Mouse (Mus musculus): Measurements from ENCODE around the gene Dus3l. TPM values are rescaled to one million over a fixed set of nuclear protein-coding genes. Genes with fewer than 3 reads are reported as not detected.

Dus3l gene
- polyA plus RNA-seq, 1 experiment from 2014 or later: 37.3 TPM

GRCm38 (mm10) chr17:56729656-56730055, 34.9 kb upstream of the Dus3l start:
- DNase-seq (ENCODE audit: low spot score) (no peak), ATAC-seq (replicated peaks; ENCODE audit: low FRiP score, low read depth) (no peak)
- WGBS: 71% methylated on average over 2 of the region's 2 CpGs
- no peak overlapping the region for H3K4me2 ChIP-seq (ENCODE audit: low read length)
- peaks cover 14% of the 10 kb centered on the region; the same call in 1 of the 2 replicates for H3K4me1 ChIP-seq (replicated peaks; ENCODE audit: insufficient read depth, low read length)
- no peak for TF ChIP-seq CTCF (IDR thresholded peaks at IDR 0.05; ENCODE audit: low read depth)
- H3K9ac ChIP-seq (ENCODE audit: low read depth, low read length): no peak overlapping the region
- H3K27me3 ChIP-seq (ENCODE audit: insufficient read depth, low read length): no peaks in the 10 kb centered on the region
- no peak overlapping the region for H3K4me3 ChIP-seq (replicated peaks; ENCODE audit: low read depth, low read length)
- H3K9me3 ChIP-seq (replicated peaks; ENCODE audit: low read length): no peaks in the 10 kb centered on the region
- no peaks in the 10 kb centered on the region for H3K36me3 ChIP-seq (ENCODE audit: insufficient read depth, low read length)
- H3K27ac ChIP-seq: no peak overlapping the region

GRCm38 (mm10) chr17:56736534-56736933, 28.0 kb upstream of the Dus3l start:
- 52% methylated on average over 8 of the region's 8 CpGs for WGBS
- no peak overlapping the region for H3K4me2 ChIP-seq (ENCODE audit: low read length)
- H3K9me3 ChIP-seq (replicated peaks; ENCODE audit: low read length): no peaks in the 10 kb centered on the region
- peak; percentile 54 for TF ChIP-seq CTCF (IDR thresholded peaks at IDR 0.05; ENCODE audit: low read depth)
- H3K4me3 ChIP-seq (replicated peaks; ENCODE audit: low read depth, low read length): no peak overlapping the region
- H3K27ac ChIP-seq: no peak overlapping the region
- no peaks in the 10 kb centered on the region for H3K27me3 ChIP-seq (ENCODE audit: insufficient read depth, low read length)
- no peak for DNase-seq (ENCODE audit: low spot score)
- no peaks in the 10 kb centered on the region for H3K36me3 ChIP-seq (ENCODE audit: insufficient read depth, low read length)
- H3K9ac ChIP-seq (ENCODE audit: low read depth, low read length): no peak overlapping the region
- no peak for ATAC-seq (replicated peaks; ENCODE audit: low FRiP score, low read depth)
- H3K4me1 ChIP-seq (replicated peaks; ENCODE audit: insufficient read depth, low read length): no peaks in the 10 kb centered on the region

GRCm38 (mm10) chr17:56738221-56738620, 26.3 kb upstream of the Dus3l start:
- H3K4me1 ChIP-seq (replicated peaks; ENCODE audit: insufficient read depth, low read length): no peaks in the 10 kb centered on the region
- WGBS: 83% methylated on average over 10 of the region's 10 CpGs
- TF ChIP-seq CTCF (IDR thresholded peaks at IDR 0.05; ENCODE audit: low read depth): no peak

GRCm38 (mm10) chr17:56740118-56740787, 24.3 kb upstream of the Dus3l start:
- Histone ChIP-seq H3K27ac (no peak overlapping the region), H3K9me3 (replicated peaks; ENCODE audit: low read length) (no peaks in the 10 kb centered on the region), H3K4me3 (replicated peaks; ENCODE audit: low read depth, low read length) (no peak overlapping the region), H3K4me2 (ENCODE audit: low read length) (no peak overlapping the region), H3K36me3 (ENCODE audit: insufficient read depth, low read length) (no peaks in the 10 kb centered on the region), H3K4me1 (replicated peaks; ENCODE audit: insufficient read depth, low read length) (no peaks in the 10 kb centered on the region), H3K27me3 (ENCODE audit: insufficient read depth, low read length) (no peaks in the 10 kb centered on the region), H3K9ac (ENCODE audit: low read depth, low read length) (no peak overlapping the region)
- TF ChIP-seq CTCF (IDR thresholded peaks at IDR 0.05; ENCODE audit: low read depth): no peak
- 75% methylated on average over 17 of the region's 17 CpGs for WGBS
- no peak for ATAC-seq (replicated peaks; ENCODE audit: low FRiP score, low read depth)
- DNase-seq (ENCODE audit: low spot score): no peak

More at GRCm38 (mm10) chr17:56738221-56738620, 26.3 kb upstream of the Dus3l start:
- Histone ChIP-seq H3K27me3 (ENCODE audit: insufficient read depth, low read length) (no peaks in the 10 kb centered on the region), H3K27ac (no peak overlapping the region), H3K4me2 (ENCODE audit: low read length) (no peak overlapping the region), H3K9ac (ENCODE audit: low read depth, low read length) (no peak overlapping the region), H3K36me3 (ENCODE audit: insufficient read depth, low read length) (no peaks in the 10 kb centered on the region), H3K9me3 (replicated peaks; ENCODE audit: low read length) (no peaks in the 10 kb centered on the region), H3K4me3 (replicated peaks; ENCODE audit: low read depth, low read length) (no peak overlapping the region)
- no peak for DNase-seq (ENCODE audit: low spot score)
- ATAC-seq (replicated peaks; ENCODE audit: low FRiP score, low read depth): no peak

- WGBS: 74% methylated on average over 17 of the region's 17 CpGs
- Histone ChIP-seq H3K4me3 (replicated peaks; ENCODE audit: low read depth, low read length) (no peak overlapping the region), H3K9me3 (replicated peaks; ENCODE audit: low read length) (no peaks in the 10 kb centered on the region), H3K4me1 (replicated peaks; ENCODE audit: insufficient read depth, low read length) (no peaks in the 10 kb centered on the region), H3K9ac (ENCODE audit: low read depth, low read length) (no peak overlapping the region), H3K27me3 (ENCODE audit: insufficient read depth, low read length) (no peaks in the 10 kb centered on the region), H3K4me2 (ENCODE audit: low read length) (no peak overlapping the region), H3K27ac (no peak overlapping the region), H3K36me3 (ENCODE audit: insufficient read depth, low read length) (no peaks in the 10 kb centered on the region)
- no peak for DNase-seq (ENCODE audit: low spot score)
- TF ChIP-seq CTCF (IDR thresholded peaks at IDR 0.05; ENCODE audit: low read depth): no peak
- no peak for ATAC-seq (replicated peaks; ENCODE audit: low FRiP score, low read depth)
Measured at GRCm38 (mm10) chr17:56740788-56741160, 23.8 kb upstream of the Dus3l start.

- no peak for TF ChIP-seq CTCF (IDR thresholded peaks at IDR 0.05; ENCODE audit: low read depth)
- DNase-seq (ENCODE audit: low spot score): no peak
- 56% methylated on average over 5 of the region's 5 CpGs for WGBS
Measured at GRCm38 (mm10) chr17:56744173-56744572, 20.4 kb upstream of the Dus3l start.

More at GRCm38 (mm10) chr17:56744173-56744572, 20.4 kb upstream of the Dus3l start:
- Histone ChIP-seq H3K4me3 (replicated peaks; ENCODE audit: low read depth, low read length) (no peak overlapping the region), H3K9me3 (replicated peaks; ENCODE audit: low read length) (no peaks in the 10 kb centered on the region), H3K27me3 (ENCODE audit: insufficient read depth, low read length) (no peaks in the 10 kb centered on the region), H3K36me3 (ENCODE audit: insufficient read depth, low read length) (no peaks in the 10 kb centered on the region), H3K27ac (no peak overlapping the region), H3K9ac (ENCODE audit: low read depth, low read length) (no peak overlapping the region), H3K4me1 (replicated peaks; ENCODE audit: insufficient read depth, low read length) (no peaks in the 10 kb centered on the region), H3K4me2 (ENCODE audit: low read length) (no peak overlapping the region)
- no peak for ATAC-seq (replicated peaks; ENCODE audit: low FRiP score, low read depth)

All from kidney, postnatal 0 days (tissue).